Mouse (Mus musculus): ENCODE measurements around the gene Togaram2. TPM values are rescaled to one million over a fixed set of nuclear protein-coding genes. Genes with fewer than 3 reads are reported as not detected.

The Togaram2 gene
- 0.07 and 0.29 TPM in 2 replicates for polyA plus RNA-seq (2012; ENCODE audit: low replicate concordance)

GRCm38 (mm10) chr17:71673092-71673491, at the start of gene Togaram2:
Togaram2 (plus strand) TSS chr17:71673261.

GRCm38 (mm10) chr17:71752831-71753230, 79.8 kb downstream of the Togaram2 start, which contains the start of gene Pcare:
Pcare (minus strand) TSS chr17:71752894.

GRCm38 (mm10) chr17:71768173-71768572, 95.1 kb downstream of the Togaram2 start, which contains the start of gene Clip4:
Clip4 (plus strand) TSS chr17:71768473.

Other genes starting within 250 kb of the Togaram2 start
- gene Gm4707, start 213.3 kb upstream of the Togaram2 start, polyA plus RNA-seq (2012; ENCODE audit: low replicate concordance), result 0.29 TPM in 1 of 2 replicates, not detected in the other
- gene Smchd1, start 197.9 kb upstream of the Togaram2 start, polyA plus RNA-seq (2012; ENCODE audit: low replicate concordance), result 12.1 and 20.5 TPM in 2 replicates
- gene Ndc80, start 146.4 kb upstream of the Togaram2 start, polyA plus RNA-seq (2012; ENCODE audit: low replicate concordance), result 0.14 and 1.8 TPM in 2 replicates
- not detected in 2 replicates for gene Spdya, start 121.2 kb upstream of the Togaram2 start, polyA plus RNA-seq (2012; ENCODE audit: low replicate concordance)
- gene Wdr43, start 57.4 kb upstream of the Togaram2 start, polyA plus RNA-seq (2012; ENCODE audit: low replicate concordance), result 15.2 and 22.7 TPM in 2 replicates
- not detected in 2 replicates for gene Pcare, start 79.6 kb downstream of the Togaram2 start, polyA plus RNA-seq (2012; ENCODE audit: low replicate concordance)
- 0.28 and 0.68 TPM in 2 replicates for gene Clip4, start 95.2 kb downstream of the Togaram2 start, polyA plus RNA-seq (2012; ENCODE audit: low replicate concordance)